Mouse (Mus musculus): ENCODE data around the gene Ceacam16.

Ceacam16 gene

GRCm38 (mm10) chr7:19815296-19816223, 45.5 kb downstream of the Ceacam16 start:
- no peak for DNase-seq

DNA sequence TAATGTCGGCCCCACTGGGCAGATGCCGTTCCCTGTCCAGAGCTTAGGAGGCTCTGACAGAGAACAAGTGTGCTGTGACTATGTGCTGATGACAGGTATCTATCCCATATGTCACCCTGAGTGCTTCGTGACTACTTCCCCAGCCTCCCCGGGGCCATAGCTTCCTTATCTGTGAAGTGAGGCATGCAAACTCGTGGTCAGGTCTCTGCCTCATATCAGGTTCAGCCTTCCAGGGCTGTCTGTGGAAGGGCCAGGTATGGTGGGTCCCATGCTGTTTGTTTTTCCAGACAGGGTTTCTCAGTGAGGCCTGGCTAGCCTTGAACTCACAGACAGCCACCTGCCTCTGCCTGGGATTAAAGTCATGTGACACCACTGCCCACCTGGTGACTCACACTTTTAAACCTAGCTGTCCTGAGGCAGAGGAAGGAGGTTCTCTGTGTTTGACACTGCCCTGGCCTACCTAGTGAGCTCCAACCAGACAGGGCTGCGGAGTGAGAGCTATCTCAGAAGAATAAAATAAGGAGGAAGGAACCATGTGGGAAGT, 47.4 kb downstream of the Ceacam16 start:
- no peak for DNase-seq

GRCm38 (mm10) chr7:19813161-19813560, 47.9 kb downstream of the Ceacam16 start:
- DNase-seq = no peak

DNA sequence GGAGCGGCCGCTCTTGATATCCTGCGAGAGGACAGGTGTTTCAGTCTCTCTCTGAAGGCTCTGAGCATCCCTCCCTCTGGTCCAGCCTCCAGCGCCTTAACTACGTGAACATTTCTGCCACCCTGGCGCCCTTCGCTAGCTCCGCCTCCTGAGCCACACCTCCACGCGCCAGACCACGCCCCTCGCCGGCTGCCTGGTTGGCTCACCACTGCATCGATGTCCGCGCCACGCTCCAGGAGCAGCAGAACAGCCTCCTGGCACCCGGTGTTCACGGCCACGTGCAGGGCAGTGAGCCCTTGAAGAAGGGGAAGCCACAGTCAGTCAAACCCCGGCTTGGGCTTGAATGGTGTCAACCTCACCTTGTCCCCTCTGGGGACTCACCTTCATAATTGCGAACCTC, 50.0 kb downstream of the Ceacam16 start:
- no peak for DNase-seq

- no peak for DNase-seq
Observed at GRCm38 (mm10) chr7:19809369-19809768, 51.7 kb downstream of the Ceacam16 start.

DNA sequence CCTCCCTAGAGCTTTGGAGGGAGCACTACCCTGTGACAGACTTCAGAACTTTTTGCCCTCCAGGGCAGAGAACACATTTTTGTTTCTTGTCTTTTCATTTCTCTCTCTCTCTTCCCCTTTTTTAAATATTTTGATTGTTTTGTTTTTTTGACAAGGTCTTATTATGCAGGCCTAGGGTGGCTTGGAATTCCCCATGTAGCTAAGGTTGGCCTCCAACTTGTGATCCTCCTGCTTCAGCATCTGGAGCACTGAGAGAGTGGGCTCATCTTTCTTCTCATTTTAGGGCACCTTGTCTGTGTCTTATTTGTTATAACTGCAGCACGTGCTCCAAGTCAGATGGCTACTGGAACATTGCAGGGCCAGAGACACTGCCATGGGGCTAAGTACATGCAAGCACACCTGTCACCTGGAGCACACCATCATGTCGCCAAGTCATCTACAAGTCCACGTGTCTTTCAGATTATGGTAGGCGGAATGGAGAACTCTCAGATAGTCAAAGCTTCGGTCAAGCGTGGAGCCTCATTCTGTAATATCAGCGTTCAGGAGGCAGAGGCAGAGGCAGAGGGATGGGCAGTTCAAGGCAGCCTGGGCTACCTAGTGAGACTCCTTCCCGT, 54.6 kb downstream of the Ceacam16 start:
- DNase-seq = no peak

GRCm38 (mm10) chr7:19802995-19803394, 58.1 kb downstream of the Ceacam16 start:
- DNase-seq = no peak
